9 mouse cellular contexts compared by ENCODE assay signal in genomic region chr2:173218416-173219141, GRCm38 (mm10). TPM values are rescaled to one million over a fixed set of nuclear protein-coding genes. Genes with fewer than 3 reads are reported as not detected.
DNase-seq lines count a peak whose midpoint lies in the region; ATAC-seq lines count a peak whose summit lies in the region.
"Had no signal": no experiment of that assay in that cellular context is flagged by ENCODE, and none has a peak within 500 bp of the region (broad histone marks: within the 10 kb centered on the region; RNA-seq: fewer than 3 reads in every experiment).

Gene Zbp1 (minus strand): TSS chr2:173218923.

- no peaks in the 10 kb centered on the region for H3K9me3 ChIP-seq in hindbrain, embryonic 10.5 days
- H3K9me3 ChIP-seq in hindbrain, embryonic 12.5 days (replicated peaks): peaks cover 4% of the 10 kb centered on the region
- H3K9me3 ChIP-seq in forebrain, embryonic 13.5 days (replicated peaks): no peaks in the 10 kb centered on the region

- H3K4me3 ChIP-seq in hindbrain, embryonic 10.5 days: no peak within 1 kb of the TSS
- H3K4me3 ChIP-seq in hindbrain, embryonic 12.5 days: no peak within 1 kb of the TSS
- H3K4me3 ChIP-seq in forebrain, embryonic 13.5 days: no peak within 1 kb of the TSS

- peak within 1 kb of the TSS; percentile 71; the same call in 1 of the 2 replicates for H3K27ac ChIP-seq in hindbrain, embryonic 10.5 days
- H3K27ac ChIP-seq in hindbrain, embryonic 12.5 days: no peak within 1 kb of the TSS
- no peak within 1 kb of the TSS for H3K27ac ChIP-seq in forebrain, embryonic 13.5 days
- H3K27ac ChIP-seq: liver, embryonic 14.5 days had no signal

- peaks cover 4% of the 10 kb centered on the region for H3K4me1 ChIP-seq in hindbrain, embryonic 10.5 days (replicated peaks)
- no peaks in the 10 kb centered on the region for H3K4me1 ChIP-seq in hindbrain, embryonic 12.5 days
- H3K4me1 ChIP-seq in forebrain, embryonic 13.5 days: no peaks in the 10 kb centered on the region

- H3K36me3 ChIP-seq in hindbrain, embryonic 10.5 days: no peaks in the 10 kb centered on the region
- H3K36me3 ChIP-seq in hindbrain, embryonic 12.5 days: no peaks in the 10 kb centered on the region
- no peaks in the 10 kb centered on the region for H3K36me3 ChIP-seq in forebrain, embryonic 13.5 days (ENCODE audit: poor library complexity, severe bottlenecking)

- no peak within 1 kb of the TSS for H3K4me2 ChIP-seq in hindbrain, embryonic 12.5 days (replicated peaks)
- H3K4me2 ChIP-seq in forebrain, embryonic 13.5 days: no peak within 1 kb of the TSS

- H3K9ac ChIP-seq in hindbrain, embryonic 12.5 days: no peak within 1 kb of the TSS
- H3K9ac ChIP-seq in forebrain, embryonic 13.5 days: no peak within 1 kb of the TSS
- H3K9ac ChIP-seq: liver, embryonic 14.5 days had no signal

- peaks cover 8% of the 10 kb centered on the region for H3K27me3 ChIP-seq in hindbrain, embryonic 10.5 days (ENCODE audit: insufficient read depth, poor library complexity, severe bottlenecking)
- no peaks in the 10 kb centered on the region for H3K27me3 ChIP-seq in hindbrain, embryonic 12.5 days
- no peaks in the 10 kb centered on the region for H3K27me3 ChIP-seq in forebrain, embryonic 13.5 days

- ATAC-seq in hindbrain, embryonic 12.5 days (ENCODE audit: low FRiP score): no peak
- peak; percentile 83 for ATAC-seq in granulocyte monocyte progenitor cell, adult 5-6 weeks (replicated peaks; ENCODE audit: poor library complexity, severe bottlenecking)
- no peak for ATAC-seq in erythroid progenitor cell, adult 5-6 weeks (replicated peaks; ENCODE audit: low FRiP score, poor library complexity, severe bottlenecking)
- no peak for ATAC-seq in forebrain, embryonic 13.5 days

- no peak for DNase-seq in hindbrain, embryonic 10.5 days (ENCODE audit: low spot score)
- peak; percentile 91 for DNase-seq in CD4-positive helper T cell, adult 2 months (ENCODE audit: low read depth, low spot score)
- peak; percentile 71 to 75 for DNase-seq in natural killer cell, adult 2 months (ENCODE audit: low spot score in 2 of 2)
- DNase-seq in ovary, postnatal 36 days (ENCODE audit: low spot score): no peak

- WGBS in hindbrain, embryonic 10.5 days: 76% methylated on average over 11 of the region's 11 CpGs
- 63% methylated on average over 11 of the region's 11 CpGs for WGBS in hindbrain, embryonic 12.5 days
- 66% methylated on average over 11 of the region's 11 CpGs for WGBS in forebrain, embryonic 13.5 days

RNA-seq across cellular contexts. Expression of gene Zbp1, which starts in this region (rescaled TPM):
- polyA plus RNA-seq in hindbrain, embryonic 10.5 days (2016; fragmentation: Nextera tagmentation; extraction: Ambion mirVana): 0.17 and 0.73 TPM in 2 replicates
- 0.28 TPM in 1 of 2 replicates, not detected in the other for polyA plus RNA-seq in hindbrain, embryonic 12.5 days (2016; fragmentation: Nextera tagmentation; extraction: Ambion mirVana)
- total RNA-seq in granulocyte monocyte progenitor cell, adult 5-6 weeks (2014; fragmentation: Nextera tagmentation): 1.8 and 5.0 TPM in 2 replicates
- total RNA-seq in granulocyte monocyte progenitor cell, adult 5-6 weeks (2017): 1.2 and 5.3 TPM in 2 replicates
- total RNA-seq in erythroid progenitor cell, adult 5-6 weeks (2015; ENCODE audit: low replicate concordance): 2.2 TPM in 1 of 2 replicates, not detected in the other
- total RNA-seq in erythroid progenitor cell, adult 5-6 weeks (2017; ENCODE audit: low replicate concordance): 1.2 and 9.6 TPM in 2 replicates
- polyA plus RNA-seq in forebrain, embryonic 13.5 days (2015; fragmentation: Nextera tagmentation; extraction: Ambion mirVana): not detected in 2 replicates

Comparison
In these comparisons a context has a peak if more than half of its experiments do, and no peak if none do; other contexts are left out.
1. DNase-seq: peak in CD4-positive helper T cell, adult 2 months (single experiment) and natural killer cell, adult 2 months (2 of 2); none in hindbrain, embryonic 10.5 days (single experiment) and ovary, postnatal 36 days (single experiment).